Mouse (Mus musculus) embryonic facial prominence, embryonic 14.5 days (tissue): ENCODE measurements around the gene Slc25a12. TPM values are rescaled to one million over a fixed set of nuclear protein-coding genes. Genes with fewer than 3 reads are reported as not detected.

Experiments used
- ATAC-seq: fragments of 200-750 bp; cut with Nextera tagmentation; 2 replicates; pipeline ENCODE4 v1.8.0; 2017; ENCODE audit warnings: low read depth, moderate number of reproducible peaks, moderate TSS enrichment
- DNase-seq: peaks from one replicate; pipeline ENCODE4 v3.0.0-alpha.2; 2015; ENCODE audit warnings: low spot score
- H3K27ac ChIP-seq: fragments of 300-500 bp; sonication (generic); replicated peaks from 2 replicates; pipeline ENCODE4 v1.5.1; 2014; ENCODE audit warnings: low read depth, mild to moderate bottlenecking, low read length, moderate library complexity
- H3K27me3 ChIP-seq: fragments of 300-500 bp; sonication (generic); replicated peaks from 2 replicates; pipeline ENCODE4 v1.6.1; 2014; ENCODE audit warnings: low read length; ENCODE audit not compliant: control insufficient read depth, insufficient read depth
- H3K36me3 ChIP-seq: fragments of 300-500 bp; sonication (generic); 2 replicates; pipeline ENCODE4 v1.6.1; 2014; ENCODE audit warnings: low read length, mixed read lengths; ENCODE audit not compliant: control insufficient read depth, insufficient read depth
- H3K4me1 ChIP-seq: fragments of 300-500 bp; sonication (generic); 2 replicates; pipeline ENCODE4 v1.6.1; 2014; ENCODE audit warnings: antibody characterized with exemption, low read length; ENCODE audit not compliant: control insufficient read depth, insufficient read depth
- H3K4me2 ChIP-seq: fragments of 300-500 bp; sonication (generic); 2 replicates; pipeline ENCODE4 v1.6.1; 2014; ENCODE audit warnings: low read depth, mild to moderate bottlenecking, low read length, moderate library complexity, mixed read lengths
- H3K4me3 ChIP-seq: fragments of 300-500 bp; sonication (generic); 2 replicates; pipeline ENCODE4 v1.5.1; 2014; ENCODE audit warnings: low read depth, mild to moderate bottlenecking, low read length
- H3K9ac ChIP-seq: fragments of 300-500 bp; sonication (generic); 2 replicates; pipeline ENCODE4 v1.6.1; 2014; ENCODE audit warnings: low read depth, mild to moderate bottlenecking, low read length, moderate library complexity, mixed read lengths
- H3K9me3 ChIP-seq: fragments of 300-500 bp; sonication (generic); 2 replicates; pipeline ENCODE4 v1.6.1; 2016; ENCODE audit warnings: low read length; ENCODE audit not compliant: control insufficient read depth
- WGBS: fragments of 180-500 bp; shearing (Covaris S2); extraction: QIAGEN DNeasy Blood & Tissue Kit; methylation state at CpG from one replicate; pipeline ENCODE4 v1.1.7; 2014; 5-methylcytosine and 5-hydroxymethylcytosine counted together
- polyA plus RNA-seq: library from polyadenylated mRNA; unstranded; fragments of >200 nt; fragmentation: Nextera tagmentation; extraction: Ambion mirVana; gene quantifications from 2 replicates; pipeline ENCODE4 v1.2.1, GENCODE M21; 2014

The Slc25a12 gene
- polyA plus RNA-seq, 1 experiment from 2014 or later: 38.0 TPM

DNA sequence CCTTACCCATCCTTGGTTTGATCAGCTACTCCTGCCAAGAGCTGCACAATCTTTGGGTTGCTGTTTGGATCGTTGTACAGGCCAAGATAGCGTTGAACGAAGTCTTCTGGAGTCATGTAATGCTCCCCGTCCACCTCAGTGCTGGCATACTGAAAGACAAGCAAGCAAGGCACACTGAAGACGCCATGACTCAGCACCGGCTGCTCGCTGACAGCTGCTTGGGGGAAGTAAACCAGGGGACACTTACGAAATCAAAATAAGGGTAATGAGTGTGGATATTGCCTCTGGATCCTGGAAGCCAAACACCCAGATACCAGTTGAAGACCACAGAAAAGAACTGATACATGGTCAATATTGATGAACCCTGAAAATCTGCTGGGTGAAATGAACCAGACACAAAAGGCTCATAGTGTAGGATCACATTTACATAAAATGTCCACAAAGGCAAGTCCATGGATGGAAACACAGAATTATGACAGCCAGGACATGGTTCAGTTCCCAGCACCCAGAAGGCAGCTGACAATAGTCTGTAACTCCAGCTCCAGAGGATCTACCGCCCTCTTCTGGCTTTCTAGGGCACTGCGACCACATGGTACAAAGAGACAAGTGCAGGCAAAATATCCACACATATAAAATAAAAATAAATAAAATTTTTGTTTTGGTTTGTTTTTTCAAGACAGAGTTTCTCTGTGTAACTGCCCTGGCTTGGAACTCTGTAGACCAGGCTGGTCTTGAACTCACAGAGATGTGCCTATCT, 23.5 kb downstream of the Slc25a12 start:
- no peak overlapping the region for H3K4me2 ChIP-seq
- 0 out of 2 replicates have a peak, but pooled peaks cover 3% of the 10 kb centered on the region for H3K9me3 ChIP-seq
- peaks cover 24% of the 10 kb centered on the region for H3K36me3 ChIP-seq
- no peak for DNase-seq
- no peak for ATAC-seq
- no peak overlapping the region for H3K27ac ChIP-seq
- no peak overlapping the region for H3K9ac ChIP-seq
- no peaks in the 10 kb centered on the region for H3K4me1 ChIP-seq
- no peak overlapping the region for H3K4me3 ChIP-seq
- WGBS: 96% methylated on average over 10 of the region's 10 CpGs
- no peaks in the 10 kb centered on the region for H3K27me3 ChIP-seq

DNA sequence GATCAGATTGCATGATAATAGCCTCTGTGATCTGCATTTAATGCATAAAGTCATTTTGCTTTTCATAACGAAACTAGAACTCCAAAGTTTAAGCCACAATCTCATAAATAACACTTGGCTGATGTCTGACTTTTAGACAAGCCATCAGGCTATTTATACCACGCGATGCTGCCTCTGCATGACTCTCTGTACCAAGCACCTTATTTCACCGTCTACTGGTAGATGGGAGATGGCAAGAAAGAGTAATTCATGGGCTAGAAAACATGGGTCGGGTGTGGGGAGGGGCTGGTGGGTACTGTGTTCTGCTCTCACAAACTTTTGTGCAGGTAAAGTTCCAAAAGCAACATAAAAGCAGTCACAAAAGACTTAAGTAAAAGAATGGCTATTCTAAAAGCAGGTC, 27.4 kb downstream of the Slc25a12 start:
- no peak for DNase-seq
- no peak for ATAC-seq
- no peaks in the 10 kb centered on the region for H3K27me3 ChIP-seq
- 83% methylated on average over 5 of the region's 5 CpGs for WGBS
- no peak overlapping the region for H3K4me3 ChIP-seq
- 0 out of 2 replicates have a peak, but pooled peaks cover 3% of the 10 kb centered on the region for H3K9me3 ChIP-seq
- H3K9ac ChIP-seq: no peak overlapping the region
- H3K36me3 ChIP-seq: peaks cover 24% of the 10 kb centered on the region
- no peak overlapping the region for H3K27ac ChIP-seq
- no peaks in the 10 kb centered on the region for H3K4me1 ChIP-seq
- H3K4me2 ChIP-seq: no peak overlapping the region

DNA sequence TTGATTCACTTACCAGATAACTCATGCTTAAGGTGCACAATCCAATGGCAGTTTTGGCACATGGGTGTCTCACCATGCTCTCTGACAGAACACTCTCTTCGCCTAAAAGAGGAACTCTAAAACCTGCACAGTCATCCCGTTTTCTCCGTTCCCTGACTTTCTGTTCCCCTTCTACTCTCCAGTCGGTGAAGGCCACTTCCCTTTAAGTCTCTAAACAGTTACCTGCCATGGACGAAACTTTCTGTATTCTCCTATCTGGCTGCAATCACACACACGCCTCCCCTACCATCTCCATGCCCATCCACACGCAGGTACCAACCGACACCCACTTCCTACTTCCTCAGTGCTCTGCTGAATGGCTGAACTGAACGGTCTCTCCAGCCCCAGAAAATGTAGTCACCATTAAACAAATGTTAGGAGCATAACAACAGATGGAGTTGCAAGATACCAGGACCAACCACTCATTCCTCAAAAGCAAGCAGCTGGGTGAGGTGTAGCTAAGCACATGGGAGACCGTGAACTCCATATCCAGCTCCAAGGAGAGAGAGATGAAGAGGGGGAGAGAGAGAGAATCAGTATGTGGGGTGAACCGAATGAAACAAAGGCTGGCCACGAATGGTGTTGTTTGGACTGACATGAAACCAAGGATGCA, 29.3 kb downstream of the Slc25a12 start:
- no peak overlapping the region for H3K4me2 ChIP-seq
- WGBS: 81% methylated on average over 12 of the region's 12 CpGs
- no peak overlapping the region for H3K27ac ChIP-seq
- DNase-seq: no peak
- no peak overlapping the region for H3K4me3 ChIP-seq
- no peak for ATAC-seq
- no peaks in the 10 kb centered on the region for H3K27me3 ChIP-seq
- peaks cover 16% of the 10 kb centered on the region for H3K36me3 ChIP-seq
- H3K4me1 ChIP-seq: no peaks in the 10 kb centered on the region
- no peak overlapping the region for H3K9ac ChIP-seq
- no peaks in the 10 kb centered on the region for H3K9me3 ChIP-seq

DNA sequence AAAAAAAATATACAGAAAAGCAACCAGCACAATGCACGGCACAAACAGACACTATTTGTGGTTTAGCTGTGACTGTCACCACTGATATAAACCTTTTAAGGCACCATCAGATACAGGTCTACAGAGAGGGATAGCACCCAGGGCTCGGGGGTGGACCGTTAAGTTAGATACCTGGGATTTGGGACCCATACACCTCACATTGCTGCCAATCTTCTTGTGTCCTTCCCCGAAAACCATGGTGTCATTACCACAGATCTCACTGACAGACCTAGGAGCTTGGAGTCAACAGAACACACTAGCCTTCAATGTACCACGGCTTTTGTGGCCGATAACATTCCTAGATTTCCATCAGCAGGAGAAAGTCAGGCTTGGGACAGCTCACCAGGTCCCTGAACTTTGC, 30.9 kb downstream of the Slc25a12 start:
- H3K4me1 ChIP-seq: no peaks in the 10 kb centered on the region
- DNase-seq (no peak), ATAC-seq (no peak)
- no peaks in the 10 kb centered on the region for H3K27me3 ChIP-seq
- H3K4me2 ChIP-seq: no peak overlapping the region
- H3K9me3 ChIP-seq: no peaks in the 10 kb centered on the region
- no peak overlapping the region for H3K4me3 ChIP-seq
- 91% methylated on average over 6 of the region's 6 CpGs for WGBS
- H3K36me3 ChIP-seq: peaks cover 4% of the 10 kb centered on the region; the same call in 1 of the 2 replicates
- H3K27ac ChIP-seq: no peak overlapping the region
- no peak overlapping the region for H3K9ac ChIP-seq

DNA sequence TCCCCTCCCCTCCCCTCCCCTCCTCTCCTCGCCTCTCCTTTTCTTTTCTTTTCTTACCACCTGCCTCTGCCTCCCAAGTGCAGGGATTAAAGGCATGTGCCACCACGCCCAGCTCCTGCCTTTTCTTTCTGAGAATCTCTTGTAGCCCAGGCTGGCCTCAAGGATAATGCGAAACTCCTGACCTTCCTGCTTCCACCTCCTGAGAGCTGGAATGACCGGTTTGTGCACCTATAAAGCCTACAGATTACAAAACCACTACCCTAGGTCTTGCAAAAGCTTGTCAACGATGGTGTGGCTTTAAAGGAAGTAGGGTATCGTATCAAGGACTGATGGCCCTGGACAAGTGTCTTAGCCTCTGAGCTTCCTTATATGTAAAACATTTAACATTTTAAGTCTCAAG, 31.3 kb downstream of the Slc25a12 start:
- peaks cover 4% of the 10 kb centered on the region; the same call in 1 of the 2 replicates for H3K36me3 ChIP-seq
- no peaks in the 10 kb centered on the region for H3K9me3 ChIP-seq
- no peak overlapping the region for H3K27ac ChIP-seq
- H3K4me2 ChIP-seq: no peak overlapping the region
- no peak overlapping the region for H3K4me3 ChIP-seq
- no peaks in the 10 kb centered on the region for H3K27me3 ChIP-seq
- WGBS: 70% methylated on average over 5 of the region's 6 CpGs
- no peak for DNase-seq
- ATAC-seq: no peak
- no peaks in the 10 kb centered on the region for H3K4me1 ChIP-seq
- H3K9ac ChIP-seq: no peak overlapping the region

DNA sequence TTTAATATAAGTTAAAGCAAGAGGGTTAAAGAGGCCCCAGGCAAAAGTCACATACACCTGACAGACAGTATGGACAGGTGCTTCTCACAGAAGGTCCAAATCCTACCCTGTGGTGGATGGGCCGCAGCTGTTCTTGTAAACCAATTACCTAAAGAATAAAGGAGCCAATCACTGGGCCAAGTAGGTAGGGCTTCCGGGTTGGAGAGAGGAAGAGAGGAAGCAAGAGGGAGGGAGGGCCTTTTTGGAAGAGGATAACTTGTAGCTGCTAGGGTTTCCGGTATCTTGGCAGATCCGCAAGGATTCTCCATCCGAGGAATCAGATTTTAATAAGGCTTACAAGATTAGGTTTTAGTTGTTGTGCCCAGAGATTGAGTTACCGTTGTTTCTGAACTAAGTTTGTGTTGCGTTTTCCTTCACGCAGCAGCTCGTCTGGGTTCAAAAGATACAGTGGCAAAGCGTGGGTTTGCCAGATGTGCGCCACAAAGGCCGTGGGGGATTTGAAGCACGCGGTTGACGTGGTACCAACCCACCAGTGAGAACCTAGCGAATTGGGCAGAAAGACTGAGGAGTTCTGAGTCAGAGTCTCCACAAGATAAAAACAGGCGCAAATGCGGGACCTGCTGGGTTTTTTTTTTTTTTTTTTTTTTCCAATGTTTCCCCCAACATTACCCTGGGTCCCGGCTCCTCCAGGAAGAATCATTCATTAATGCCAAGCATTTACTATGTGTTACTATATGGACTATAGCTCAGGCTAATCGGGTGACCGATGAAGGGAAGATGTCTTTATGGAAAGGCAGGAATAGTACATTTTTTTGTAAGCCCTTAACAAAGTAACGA, 33.3 kb downstream of the Slc25a12 start:
- no peak for ATAC-seq
- WGBS: 90% methylated on average over 22 of the region's 22 CpGs

DNA sequence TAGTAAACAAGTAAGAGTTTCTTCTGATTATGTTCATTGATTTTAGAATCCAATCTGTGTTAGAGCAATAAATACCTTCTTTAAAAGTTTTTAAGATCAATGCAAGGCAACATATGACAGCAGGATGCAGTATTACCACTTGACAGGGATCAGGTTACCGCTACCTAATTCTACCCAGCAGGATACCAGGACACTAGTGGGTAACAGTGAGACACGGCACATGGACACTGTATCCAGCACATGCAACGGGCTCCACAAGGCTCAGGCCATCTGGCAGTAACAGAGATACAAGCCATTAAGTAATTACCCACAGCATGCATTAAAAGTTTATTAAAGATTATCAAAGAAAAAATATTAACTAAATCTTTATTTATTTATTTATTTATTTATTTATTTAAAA, 37.8 kb downstream of the Slc25a12 start:
- Histone ChIP-seq H3K9me3 (no peaks in the 10 kb centered on the region), H3K4me3 (no peak overlapping the region), H3K4me2 (no peak overlapping the region), H3K36me3 (0 out of 2 replicates have a peak, but pooled peaks cover 4% of the 10 kb centered on the region), H3K27ac (no peak overlapping the region), H3K9ac (no peak overlapping the region), H3K27me3 (no peaks in the 10 kb centered on the region), H3K4me1 (no peaks in the 10 kb centered on the region)
- no peak for ATAC-seq
- WGBS: 63% methylated on average over 3 of the region's 3 CpGs
- DNase-seq: no peak

More for the DNA sequence above, 33.3 kb downstream of the Slc25a12 start:
- no peaks in the 10 kb centered on the region for H3K27me3 ChIP-seq
- no peak for DNase-seq
- no peak overlapping the region for H3K9ac ChIP-seq
- no peak overlapping the region for H3K4me2 ChIP-seq
- H3K27ac ChIP-seq: no peak overlapping the region
- no peaks in the 10 kb centered on the region for H3K9me3 ChIP-seq
- no peak overlapping the region for H3K4me3 ChIP-seq
- no peaks in the 10 kb centered on the region for H3K4me1 ChIP-seq
- H3K36me3 ChIP-seq: 0 out of 2 replicates have a peak, but pooled peaks cover 4% of the 10 kb centered on the region

DNA sequence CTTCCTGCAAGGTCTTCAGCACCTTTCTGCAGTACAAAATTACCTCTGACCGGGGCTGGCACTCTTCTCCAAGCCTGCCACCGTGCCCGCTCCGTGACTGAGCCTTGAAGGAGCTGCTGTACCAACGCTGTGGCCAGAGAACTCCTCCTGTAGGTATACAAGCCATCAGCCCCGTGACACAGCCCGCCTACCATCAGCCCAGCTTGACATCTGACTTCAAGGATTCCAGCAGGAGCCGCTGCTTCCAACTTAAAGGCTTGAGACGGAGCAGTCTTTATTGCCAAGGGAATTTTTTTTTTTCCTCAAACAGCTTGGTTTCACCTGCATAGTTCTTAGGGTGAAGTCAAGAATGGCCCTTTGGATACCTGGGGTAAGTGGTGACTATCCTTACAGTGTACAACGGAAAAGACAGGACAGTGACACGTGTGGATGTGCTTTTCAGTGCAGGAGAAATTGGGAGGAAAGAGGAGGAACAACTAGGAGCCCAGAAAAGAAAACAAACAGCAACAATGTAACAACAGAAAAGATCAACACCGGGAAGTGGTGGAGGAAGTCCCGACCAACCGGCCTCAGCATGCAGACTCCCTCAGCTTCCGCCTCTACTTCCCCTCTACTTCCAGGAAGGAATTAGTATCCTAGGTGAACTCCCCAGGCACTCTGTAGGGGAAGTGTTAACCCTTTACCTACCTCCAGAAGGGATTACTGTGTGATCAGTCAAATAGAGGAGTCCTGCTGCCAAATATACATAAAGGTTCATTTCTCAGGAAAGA, 39.0 kb downstream of the Slc25a12 start:
- no peak for DNase-seq
- Histone ChIP-seq H3K9ac (no peak overlapping the region), H3K4me3 (no peak overlapping the region), H3K36me3 (0 out of 2 replicates have a peak, but pooled peaks cover 8% of the 10 kb centered on the region), H3K9me3 (no peaks in the 10 kb centered on the region), H3K27me3 (no peaks in the 10 kb centered on the region), H3K27ac (0 out of 2 replicates have a peak overlapping the region, but pooled peaks have one; percentile 21), H3K4me2 (no peak overlapping the region), H3K4me1 (no peaks in the 10 kb centered on the region)
- ATAC-seq: no peak
- 52% methylated on average over 15 of the region's 15 CpGs for WGBS
